Mouse (Mus musculus) embryo, embryonic 10 days (tissue): ENCODE results near the gene Rras2.

Experiments used
- DNase-seq: peaks from one replicate; pipeline ENCODE4 v3.0.0-alpha.2; 2015; ENCODE audit warnings: low spot score

Rras2 gene

DNA sequence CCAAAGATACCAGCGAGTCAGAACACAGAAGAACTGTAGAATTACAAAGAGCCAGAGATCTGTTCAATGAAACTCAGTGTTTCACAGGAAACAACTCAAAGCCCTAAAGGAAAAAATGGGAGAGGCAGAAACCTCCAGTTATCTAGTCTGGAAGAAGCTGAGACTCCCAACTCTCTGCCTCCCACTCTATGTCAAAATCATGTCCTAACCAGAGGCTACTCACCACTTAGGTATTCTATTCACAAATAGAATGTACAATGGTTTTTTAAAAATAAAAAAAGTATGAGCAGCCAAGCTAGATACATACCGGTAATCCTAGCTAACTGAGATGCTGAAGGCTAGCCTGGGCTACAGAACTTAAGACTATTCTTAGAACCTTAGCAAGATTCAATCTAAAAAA, 3.3 kb downstream of the Rras2 start:
- DNase-seq = no peak

DNA sequence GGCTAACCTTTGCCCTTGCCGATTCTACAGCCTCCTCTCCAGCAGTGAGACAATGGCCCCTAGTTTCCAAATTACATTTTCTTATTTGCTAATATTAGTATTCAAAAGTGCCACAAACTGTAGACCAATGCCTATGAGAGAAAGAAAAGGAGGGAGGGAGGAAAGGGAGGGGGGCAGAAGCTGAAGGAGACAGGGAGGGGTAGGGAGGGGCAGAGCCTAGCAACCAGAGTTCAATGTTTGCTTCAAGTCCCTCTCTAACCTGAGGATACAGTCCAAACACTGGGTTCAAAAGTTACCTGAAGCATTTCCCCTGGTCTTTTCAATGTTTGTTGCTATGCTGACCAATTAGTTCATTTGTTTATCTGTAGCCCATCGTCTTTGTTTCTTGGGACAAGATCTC, 7.1 kb downstream of the Rras2 start:
- no peak for DNase-seq

DNA sequence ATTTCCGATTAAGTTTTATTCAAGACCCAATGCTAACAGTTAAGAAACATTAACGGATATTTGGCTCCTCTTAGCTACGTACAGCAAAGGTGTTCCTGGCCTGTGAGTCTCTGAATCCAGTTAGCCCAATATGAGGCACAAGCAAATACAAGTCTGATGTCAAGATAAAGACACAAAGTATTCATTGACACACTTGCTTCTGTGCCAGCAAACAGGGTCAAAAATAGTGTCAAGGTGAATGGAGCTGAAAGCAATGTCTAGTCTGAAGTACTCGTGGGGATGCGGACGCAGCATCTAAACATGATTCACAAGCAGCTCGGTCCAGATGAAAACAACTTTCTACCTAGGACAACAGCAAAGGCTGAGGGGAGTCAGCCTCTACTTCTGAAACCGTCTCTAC, 11.7 kb downstream of the Rras2 start:
- DNase-seq = no peak

DNA sequence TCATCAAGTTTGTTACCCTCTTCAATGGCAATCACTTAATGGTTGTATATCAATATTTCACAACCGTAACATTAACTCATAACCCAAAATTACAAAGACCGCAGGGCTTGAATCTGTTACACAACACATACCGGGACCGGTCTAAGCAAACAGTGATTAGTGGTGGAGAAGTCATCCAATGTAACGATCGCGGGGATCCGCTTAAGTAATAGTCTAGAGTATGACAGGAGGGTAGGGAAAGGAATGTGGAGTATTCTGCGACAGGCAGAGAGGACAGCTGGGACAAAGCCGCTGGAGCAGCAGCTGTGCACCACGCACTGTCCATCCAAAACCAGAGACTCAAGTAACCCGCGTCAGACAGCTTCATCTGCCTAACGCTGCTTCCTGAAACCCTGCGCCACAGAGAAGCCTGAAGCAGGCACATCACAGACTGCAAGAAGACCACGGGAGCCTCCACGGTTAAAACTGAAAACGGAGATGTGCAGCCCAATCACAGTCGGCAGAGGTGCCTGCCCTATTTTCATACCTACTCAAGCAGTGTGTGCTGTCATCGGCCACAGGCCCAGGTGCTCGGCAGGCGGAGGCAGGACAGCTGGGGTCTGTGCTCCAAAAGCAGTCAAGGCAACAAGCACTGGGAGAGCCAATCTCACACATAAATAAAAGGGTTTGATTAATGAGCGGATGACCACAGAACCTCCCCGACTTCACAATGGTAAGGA, 13.8 kb downstream of the Rras2 start:
- no peak for DNase-seq

DNA sequence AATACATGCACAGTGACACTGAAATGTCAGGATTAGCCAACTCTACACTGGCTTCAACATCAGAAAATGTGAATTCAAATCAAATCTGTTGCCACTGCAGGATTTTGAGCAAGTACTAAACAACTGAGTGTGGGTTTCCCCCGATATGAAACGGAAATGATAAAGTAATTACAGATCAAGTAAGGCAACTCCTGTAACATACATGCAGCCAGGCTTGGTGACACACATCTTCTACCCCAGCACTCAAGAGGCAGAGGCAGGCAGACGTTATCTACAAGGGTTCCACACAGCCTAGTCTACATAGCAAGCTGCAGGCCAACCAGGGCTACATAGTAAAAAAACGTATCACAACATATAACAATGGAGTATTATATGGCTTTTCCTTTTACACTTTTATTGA, 14.4 kb downstream of the Rras2 start:
- no peak for DNase-seq

DNA sequence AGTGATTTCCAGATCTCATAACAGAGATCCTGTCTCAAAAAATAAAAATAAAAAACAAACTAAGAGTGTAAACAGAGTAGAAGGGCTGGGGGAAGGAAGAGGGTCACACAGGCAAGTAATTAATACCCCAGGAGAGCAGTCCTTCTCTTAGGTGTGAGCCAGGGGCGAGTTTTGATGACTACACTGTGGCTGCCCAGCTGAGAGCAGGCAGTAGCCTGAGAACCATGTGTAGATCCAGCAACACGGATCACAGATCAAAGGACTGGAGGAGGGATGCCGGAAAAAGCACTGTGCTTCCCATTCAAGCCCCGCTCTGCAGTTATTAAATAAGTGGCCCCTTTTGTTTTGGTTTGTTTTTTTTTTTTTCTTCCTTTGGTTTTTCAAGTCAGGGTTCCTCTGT, 15.0 kb downstream of the Rras2 start:
- no peak for DNase-seq

DNA sequence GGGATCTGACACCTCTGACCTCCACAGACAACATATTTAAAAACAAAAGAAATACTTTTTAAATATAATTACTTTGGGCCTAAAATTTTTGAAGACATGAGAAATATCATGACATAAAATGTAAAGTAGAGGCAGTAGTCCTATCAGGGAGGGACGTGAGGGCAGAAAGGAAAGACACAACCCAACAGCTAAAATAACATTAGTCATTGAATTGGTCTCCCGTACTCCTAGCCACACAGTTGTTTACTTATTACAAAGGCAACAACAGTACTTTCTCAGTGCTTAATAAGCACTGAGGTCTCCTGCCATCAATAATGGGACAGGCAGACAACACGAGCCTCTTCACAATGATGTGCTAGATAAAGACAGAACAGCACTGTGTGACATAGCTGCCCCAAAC, 16.2 kb downstream of the Rras2 start:
- DNase-seq = no peak

DNA sequence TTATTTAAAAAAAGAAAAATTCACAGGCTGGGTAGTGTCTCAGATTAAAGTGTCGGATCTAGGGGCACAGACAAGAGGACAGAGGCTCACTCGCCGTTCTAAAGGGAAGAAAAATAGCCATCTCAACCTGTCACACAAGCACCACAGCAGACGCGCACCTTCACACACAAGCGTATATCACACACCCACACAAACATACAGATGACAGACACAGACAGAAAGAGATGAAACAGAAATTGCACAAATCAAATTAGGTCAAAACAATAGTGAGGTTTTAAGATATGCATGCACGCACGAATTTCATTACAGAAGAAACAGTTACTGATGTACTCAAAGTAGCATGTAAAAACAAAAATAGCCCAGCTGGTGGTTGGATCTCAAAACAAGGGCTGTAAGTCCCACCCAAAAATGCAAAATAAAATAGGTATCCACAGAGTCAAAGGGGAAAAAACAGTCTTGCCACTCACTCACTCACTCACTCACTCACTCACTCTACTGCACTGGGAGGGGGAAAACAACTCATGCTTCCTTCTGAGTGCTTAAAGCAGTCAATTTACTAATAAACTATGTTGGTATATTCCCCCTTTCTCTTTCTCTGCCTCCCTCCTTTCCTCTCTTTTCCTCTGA, 23.9 kb downstream of the Rras2 start:
- no peak for DNase-seq

DNA sequence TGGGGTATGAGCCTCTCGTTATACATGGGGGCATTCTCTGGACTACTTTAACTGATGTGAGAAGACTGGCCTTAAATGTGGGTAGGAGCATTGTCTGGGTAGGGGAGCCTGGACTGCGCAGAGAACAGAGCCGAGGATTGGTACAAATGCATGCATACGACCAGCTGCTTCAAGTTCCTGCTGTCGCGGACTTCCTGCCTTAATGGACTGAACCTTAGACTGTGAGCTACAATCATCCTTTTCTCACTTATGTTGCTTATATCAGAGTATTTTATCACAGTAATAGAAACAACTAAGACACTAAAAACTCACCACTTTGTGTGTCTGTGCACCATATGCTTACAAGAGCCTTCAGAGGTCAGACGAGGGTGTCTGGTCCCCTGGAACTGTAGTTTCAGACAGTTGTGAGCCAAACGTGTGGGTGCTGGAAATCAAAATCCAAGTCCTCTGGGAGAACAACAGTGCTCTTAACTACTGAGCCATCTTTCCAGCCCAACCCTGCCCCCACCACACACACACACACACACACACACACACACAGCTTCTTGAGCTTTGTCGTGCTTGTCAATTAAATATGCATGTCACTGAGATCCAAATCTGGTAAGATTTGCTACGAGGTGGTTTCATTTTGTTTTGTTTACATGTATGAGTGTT, 26.6 kb downstream of the Rras2 start:
- no peak for DNase-seq

DNA sequence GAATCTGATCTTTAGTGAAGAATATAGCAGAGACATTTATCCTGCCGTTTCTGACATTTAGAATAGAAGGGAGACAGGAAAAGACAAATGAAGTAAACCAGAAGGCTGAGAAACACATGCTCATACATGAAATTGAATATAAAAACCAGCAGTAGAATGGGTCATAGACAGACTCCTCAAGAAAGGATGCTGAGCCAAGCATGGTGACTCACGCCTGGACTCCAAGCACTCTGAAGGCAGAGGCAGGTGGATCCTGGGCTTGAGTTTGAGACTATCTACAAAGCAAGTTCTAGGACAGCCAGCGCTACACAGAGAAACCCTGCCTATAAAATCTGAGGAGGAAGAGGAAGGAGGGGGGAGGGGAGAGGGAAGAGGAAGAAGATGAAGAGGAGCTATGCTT, 27.4 kb downstream of the Rras2 start:
- no peak for DNase-seq

DNA sequence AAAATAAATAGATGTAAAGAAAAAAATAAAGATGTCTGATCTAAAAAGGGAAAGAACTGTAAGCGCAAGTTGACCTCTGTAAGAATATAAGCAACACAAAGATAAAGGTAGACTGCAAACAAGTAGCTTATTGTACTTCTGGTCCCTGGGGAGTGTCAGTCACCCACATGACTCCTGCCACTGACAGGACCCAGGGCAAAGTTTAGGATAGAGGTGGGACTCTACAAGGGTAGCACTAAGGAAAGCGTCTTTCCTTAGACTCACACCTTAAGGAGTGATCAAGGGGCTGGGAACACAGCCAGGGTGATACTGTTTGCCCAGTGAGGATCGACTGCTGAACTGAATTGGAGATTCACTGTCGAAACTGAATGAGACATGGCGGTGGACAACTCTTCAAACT, 28.7 kb downstream of the Rras2 start:
- DNase-seq = no peak

DNA sequence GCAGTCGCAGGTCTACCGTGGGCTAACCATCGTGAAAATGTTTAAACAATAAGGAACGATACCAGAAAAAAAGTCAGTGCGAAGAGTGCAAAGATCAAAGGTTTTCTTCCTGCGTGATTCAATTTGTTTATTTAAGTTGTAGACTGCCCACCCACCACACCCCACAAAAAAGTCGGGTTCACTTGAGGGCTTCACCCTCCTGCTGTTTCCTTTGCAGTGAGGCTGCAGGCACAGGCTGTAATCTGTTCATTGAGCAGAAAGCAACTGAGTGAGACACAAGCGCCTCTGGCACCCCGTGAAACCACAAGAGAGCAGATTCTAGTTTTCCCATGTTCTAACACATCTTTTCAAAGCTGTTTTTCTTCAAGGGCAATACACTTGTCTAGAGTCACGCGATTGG, 29.6 kb downstream of the Rras2 start:
- DNase-seq = no peak

DNA sequence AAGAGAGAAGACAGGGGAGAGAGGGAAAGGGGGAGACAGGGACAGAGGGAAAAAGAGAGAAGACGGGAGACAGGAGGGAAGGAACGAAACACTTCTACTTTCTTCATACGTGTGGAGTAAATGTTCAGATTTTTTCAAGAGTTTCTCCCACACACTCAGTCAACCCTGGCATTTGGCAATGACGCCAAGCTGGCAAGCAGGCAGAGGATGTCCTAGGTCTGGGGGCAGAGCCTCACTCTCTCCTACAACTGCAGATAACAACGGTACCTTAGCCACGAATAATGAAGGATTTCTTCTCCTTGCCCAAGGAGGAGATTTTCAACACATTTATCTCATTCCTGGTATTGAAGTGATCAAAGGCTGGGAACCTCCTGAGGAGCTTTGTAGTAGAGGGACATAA, 30.2 kb downstream of the Rras2 start:
- no peak for DNase-seq

DNA sequence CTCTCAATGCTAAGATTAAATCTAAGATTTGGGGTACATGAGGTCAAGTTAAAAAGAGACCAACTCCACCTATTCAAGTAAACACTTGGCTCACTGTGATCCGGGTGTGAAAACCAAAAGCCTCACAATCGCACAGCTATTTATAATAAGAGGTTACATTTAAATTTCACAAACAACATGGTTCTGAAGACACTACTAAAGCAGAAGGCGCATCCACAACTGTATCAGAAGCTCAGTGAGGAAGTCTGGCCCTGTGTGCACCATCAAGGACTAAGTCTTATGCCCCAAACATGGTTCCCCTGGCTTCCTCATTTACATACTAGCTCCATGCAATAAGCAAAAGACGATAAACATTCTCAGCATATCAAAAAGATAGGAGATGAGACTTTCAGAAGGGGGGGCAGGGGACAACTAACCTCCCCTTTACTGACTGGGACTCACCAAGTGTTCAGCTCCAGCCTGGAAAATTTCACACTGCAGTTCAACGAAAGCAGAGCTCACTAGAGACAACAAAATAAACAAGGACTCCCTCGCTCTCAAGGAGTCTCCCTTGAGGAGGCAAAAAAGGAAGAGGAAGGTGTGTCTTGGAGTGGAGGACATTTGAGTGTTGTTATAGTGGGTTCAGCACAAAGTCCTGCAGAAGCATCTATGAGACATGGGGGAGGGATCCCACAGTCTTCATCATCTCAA, 31.4 kb downstream of the Rras2 start:
- no peak for DNase-seq

DNA sequence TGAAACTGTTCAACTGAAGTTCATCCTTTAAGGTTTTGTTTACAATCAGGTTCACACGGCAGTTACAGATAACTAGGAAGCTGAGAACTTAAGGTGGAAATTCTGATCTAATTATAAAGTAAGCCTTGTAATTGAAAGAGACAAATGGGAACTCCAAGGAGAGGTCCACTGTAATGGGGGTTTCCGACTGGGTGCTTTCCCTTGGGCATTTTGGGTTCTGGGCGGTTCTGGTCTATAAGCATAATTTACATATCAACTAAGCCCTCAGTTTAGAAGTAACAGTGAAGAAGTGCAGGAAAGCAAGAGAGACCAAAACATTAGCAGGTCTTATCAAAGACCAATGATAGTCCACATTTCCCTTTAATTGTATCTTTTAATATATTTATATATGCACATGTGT, 33.8 kb downstream of the Rras2 start:
- DNase-seq = no peak

DNA sequence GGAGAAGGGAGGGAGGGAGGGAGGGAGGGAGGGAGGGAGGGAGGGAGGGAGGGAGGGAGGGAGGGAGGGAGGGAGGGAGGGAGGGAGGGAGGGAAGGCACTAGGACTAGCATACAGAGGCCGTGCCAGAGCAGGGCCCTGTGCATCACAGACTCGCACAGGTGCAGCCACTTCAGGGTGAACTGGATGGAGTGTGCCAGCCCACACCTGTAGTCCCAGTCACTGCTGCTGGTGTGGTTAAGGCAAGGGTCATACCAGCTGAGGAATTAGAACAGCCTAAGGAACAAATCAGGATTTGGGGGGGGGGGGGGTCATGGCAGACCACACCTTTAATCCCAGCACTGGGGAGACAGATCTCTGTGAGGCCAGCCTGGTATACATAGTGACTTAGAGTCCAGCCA, 34.5 kb downstream of the Rras2 start:
- no peak for DNase-seq

DNA sequence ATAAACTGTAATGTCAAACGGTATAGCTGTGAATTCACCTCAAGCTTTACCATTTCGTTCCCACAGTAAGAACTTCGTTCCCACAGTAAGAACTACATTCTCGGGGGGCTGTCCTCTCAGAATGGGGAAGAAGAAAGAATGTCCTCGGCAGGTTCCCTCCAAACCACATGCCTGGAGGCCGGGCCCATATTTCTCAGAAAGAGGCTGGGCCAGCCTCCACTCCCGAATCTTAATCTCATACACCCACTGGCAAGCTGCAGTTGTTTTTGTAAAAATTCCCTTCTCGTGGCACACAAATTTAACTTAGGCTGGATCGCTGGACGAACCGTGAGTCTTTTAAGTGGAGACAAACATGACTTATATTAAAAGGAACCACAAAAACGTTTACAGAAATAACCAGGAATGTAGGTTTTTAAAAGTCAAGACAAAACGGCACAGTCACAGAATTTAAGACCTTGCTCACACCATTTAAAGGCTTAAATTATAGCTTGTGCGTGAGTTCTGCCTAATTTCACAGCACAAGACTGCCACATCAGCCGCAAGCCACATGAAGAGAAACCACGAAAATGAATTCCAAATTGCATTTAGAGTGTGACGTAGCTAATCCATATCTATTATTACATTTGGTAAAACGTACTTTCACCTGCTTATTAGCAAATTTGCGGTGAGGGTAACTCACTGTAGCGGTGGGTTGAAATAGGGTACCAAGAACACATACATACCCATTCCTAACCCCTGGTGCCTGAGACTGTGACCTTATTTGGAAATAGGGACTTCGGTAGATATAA, 35.8 kb downstream of the Rras2 start:
- no peak for DNase-seq

DNA sequence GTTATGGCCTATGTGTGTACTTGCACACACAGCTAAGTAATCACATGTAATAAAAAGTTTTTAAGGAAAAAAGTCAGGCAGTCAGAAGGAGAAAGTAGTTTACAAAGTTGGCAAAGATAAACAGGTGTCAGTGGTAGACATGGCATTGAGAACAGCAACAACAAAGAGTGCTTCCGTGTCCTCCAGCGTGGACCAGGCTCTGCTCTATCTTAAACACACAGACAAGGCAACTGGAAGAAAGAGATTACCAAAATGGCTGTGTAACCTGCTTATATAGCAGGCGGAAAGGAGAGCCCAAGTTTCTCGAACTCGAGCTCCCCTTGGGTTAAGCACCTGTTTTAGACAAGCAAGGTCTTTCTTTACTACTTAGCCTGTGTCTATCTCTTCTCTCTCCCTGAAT, 37.3 kb downstream of the Rras2 start:
- no peak for DNase-seq

DNA sequence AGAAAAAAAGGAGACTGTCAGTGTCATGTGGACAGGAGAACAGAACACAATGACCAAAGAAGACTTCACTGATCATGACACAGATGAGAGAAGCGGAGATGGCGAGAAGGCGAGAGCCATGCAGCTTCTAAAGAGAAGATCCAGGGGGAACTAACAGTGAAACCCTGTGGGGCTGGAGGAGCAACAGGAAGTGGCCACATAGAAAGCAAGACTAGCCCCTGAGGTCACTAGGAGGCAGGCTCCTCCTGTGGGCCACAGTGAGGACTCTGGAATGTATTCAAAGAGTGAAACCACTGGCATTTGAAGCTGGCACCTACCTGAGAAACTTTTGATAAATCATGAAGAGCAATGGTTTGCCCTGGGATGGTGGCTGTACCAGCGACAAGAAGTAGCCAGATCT, 38.2 kb downstream of the Rras2 start:
- no peak for DNase-seq

DNA sequence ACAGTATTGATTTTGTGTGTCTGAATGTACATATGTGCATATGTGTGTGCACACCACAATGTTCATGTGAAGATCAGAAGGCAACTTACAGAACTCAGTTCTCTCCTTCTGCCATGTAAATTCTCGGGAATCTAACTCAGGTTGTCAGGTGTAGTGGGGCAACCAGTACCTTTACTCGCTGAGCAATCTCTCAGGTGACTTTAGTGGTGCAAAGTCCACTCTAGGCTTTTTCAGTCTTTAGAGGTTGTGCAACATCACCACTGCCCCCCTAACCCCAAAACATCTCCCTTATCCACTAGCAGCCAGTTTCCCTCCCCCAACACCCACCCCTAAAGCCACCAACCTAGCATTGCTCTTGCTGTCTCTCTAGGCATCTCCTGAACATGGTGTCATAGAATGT, 43.0 kb downstream of the Rras2 start:
- DNase-seq = no peak

DNA sequence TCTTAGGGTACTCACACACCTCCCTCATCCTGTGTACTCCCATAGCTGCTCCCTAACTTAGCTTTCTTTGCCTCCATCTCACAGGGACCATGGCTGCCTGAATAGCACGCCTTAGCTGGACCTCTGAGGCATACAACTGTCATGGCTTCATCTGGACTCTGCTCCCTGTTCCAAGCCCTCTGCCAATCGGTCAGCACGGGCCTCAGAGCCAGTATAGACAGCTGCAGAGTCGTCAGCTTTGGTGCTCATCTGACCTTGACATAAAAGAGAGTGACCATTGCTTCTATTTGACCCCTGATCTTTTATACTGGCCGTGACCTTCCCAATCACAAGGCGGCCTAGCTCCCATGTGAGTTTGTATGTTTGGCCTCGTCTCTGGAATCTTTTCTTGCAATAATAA, 43.4 kb downstream of the Rras2 start:
- no peak for DNase-seq

DNA sequence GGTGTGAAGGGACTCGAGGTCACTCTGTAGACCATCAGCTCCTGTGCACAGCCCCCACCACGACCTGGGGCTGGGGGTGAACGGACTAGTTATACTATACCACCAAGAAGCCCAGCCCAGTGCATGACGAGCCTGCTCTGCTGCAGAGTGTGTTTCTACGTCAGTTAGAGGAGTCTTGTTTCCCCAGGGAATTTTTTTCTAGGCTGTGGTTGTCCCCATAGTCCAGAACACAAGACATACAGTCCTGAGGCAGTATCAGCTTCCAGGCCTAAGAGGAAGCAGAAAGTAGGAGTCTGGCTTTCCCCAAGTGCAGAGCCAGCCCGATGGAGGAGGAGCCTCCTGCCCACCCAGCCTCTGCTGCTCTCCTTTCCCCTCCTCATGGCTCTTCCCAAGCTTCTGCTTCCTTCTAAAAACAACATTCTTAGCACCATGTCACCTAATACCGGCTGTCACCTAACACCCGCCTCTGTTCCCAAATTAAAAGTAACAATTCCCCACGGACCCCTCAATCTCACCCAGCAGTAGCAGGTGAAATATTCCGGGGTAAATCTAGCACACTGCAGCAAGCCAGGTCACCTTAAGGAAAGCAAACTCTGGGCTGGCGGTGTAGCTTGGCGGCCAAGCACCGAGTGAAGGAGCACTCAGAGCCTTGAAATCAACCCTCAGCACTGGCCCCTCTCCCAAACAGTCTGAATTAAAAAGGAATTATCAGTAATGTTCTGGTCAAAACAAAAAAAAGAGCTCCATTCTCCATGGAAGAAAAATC, 45.5 kb downstream of the Rras2 start:
- DNase-seq = peak; percentile 67
